Mouse (Mus musculus): ENCODE measurements around the gene Lrrc4. TPM values are rescaled to one million over a fixed set of nuclear protein-coding genes. Genes with fewer than 3 reads are reported as not detected.

Gene Lrrc4
- not detected in 2 replicates for total RNA-seq (2015; ENCODE audit: low replicate concordance)
- not detected in 2 replicates for total RNA-seq (2017; ENCODE audit: low replicate concordance)

GRCm38 (mm10) chr6:28831011-28831853 is at the start of gene Lrrc4:
Gene Lrrc4, minus strand, starts transcription at chr6:28831747.
- no peak for ATAC-seq (replicated peaks; ENCODE audit: low FRiP score, poor library complexity, severe bottlenecking)

- no peak for ATAC-seq (replicated peaks; ENCODE audit: low FRiP score, poor library complexity, severe bottlenecking)
Observed at GRCm38 (mm10) chr6:28880909-28881308, 49.4 kb upstream of the Lrrc4 start.

GRCm38 (mm10) chr6:28879315-28879714 is 47.8 kb upstream of the Lrrc4 start:
- ATAC-seq (replicated peaks; ENCODE audit: low FRiP score, poor library complexity, severe bottlenecking), result no peak

GRCm38 (mm10) chr6:28877945-28878666 is 46.6 kb upstream of the Lrrc4 start:
- no peak for ATAC-seq (replicated peaks; ENCODE audit: low FRiP score, poor library complexity, severe bottlenecking)

- ATAC-seq (replicated peaks; ENCODE audit: low FRiP score, poor library complexity, severe bottlenecking), result no peak
Observed at GRCm38 (mm10) chr6:28876492-28876891, 44.9 kb upstream of the Lrrc4 start.

GRCm38 (mm10) chr6:28875333-28875732 is 43.8 kb upstream of the Lrrc4 start:
- no peak for ATAC-seq (replicated peaks; ENCODE audit: low FRiP score, poor library complexity, severe bottlenecking)

GRCm38 (mm10) chr6:28874759-28875158 is 43.2 kb upstream of the Lrrc4 start:
- no peak for ATAC-seq (replicated peaks; ENCODE audit: low FRiP score, poor library complexity, severe bottlenecking)

- no peak for ATAC-seq (replicated peaks; ENCODE audit: low FRiP score, poor library complexity, severe bottlenecking)
Observed at GRCm38 (mm10) chr6:28874053-28874452, 42.5 kb upstream of the Lrrc4 start.

- ATAC-seq (replicated peaks; ENCODE audit: low FRiP score, poor library complexity, severe bottlenecking), result no peak
Observed at GRCm38 (mm10) chr6:28872421-28872795, 40.9 kb upstream of the Lrrc4 start.

GRCm38 (mm10) chr6:28871725-28872420 is 40.3 kb upstream of the Lrrc4 start:
- no peak for ATAC-seq (replicated peaks; ENCODE audit: low FRiP score, poor library complexity, severe bottlenecking)

- no peak for ATAC-seq (replicated peaks; ENCODE audit: low FRiP score, poor library complexity, severe bottlenecking)
Observed at GRCm38 (mm10) chr6:28867516-28868251, 36.1 kb upstream of the Lrrc4 start.

- no peak for ATAC-seq (replicated peaks; ENCODE audit: low FRiP score, poor library complexity, severe bottlenecking)
Observed at GRCm38 (mm10) chr6:28866206-28866605, 34.7 kb upstream of the Lrrc4 start.

- ATAC-seq (replicated peaks; ENCODE audit: low FRiP score, poor library complexity, severe bottlenecking), result no peak
Observed at GRCm38 (mm10) chr6:28865112-28865511, 33.6 kb upstream of the Lrrc4 start.

- ATAC-seq (replicated peaks; ENCODE audit: low FRiP score, poor library complexity, severe bottlenecking), result no peak
Observed at GRCm38 (mm10) chr6:28864684-28865083, 33.1 kb upstream of the Lrrc4 start.

GRCm38 (mm10) chr6:28862304-28862703 is 30.8 kb upstream of the Lrrc4 start:
- no peak for ATAC-seq (replicated peaks; ENCODE audit: low FRiP score, poor library complexity, severe bottlenecking)

GRCm38 (mm10) chr6:28860922-28861321 is 29.4 kb upstream of the Lrrc4 start:
- no peak for ATAC-seq (replicated peaks; ENCODE audit: low FRiP score, poor library complexity, severe bottlenecking)

- ATAC-seq (replicated peaks; ENCODE audit: low FRiP score, poor library complexity, severe bottlenecking), result no peak
Observed at GRCm38 (mm10) chr6:28860450-28860849, 28.9 kb upstream of the Lrrc4 start.

GRCm38 (mm10) chr6:28859094-28859493 is 27.5 kb upstream of the Lrrc4 start:
- no peak for ATAC-seq (replicated peaks; ENCODE audit: low FRiP score, poor library complexity, severe bottlenecking)

GRCm38 (mm10) chr6:28857198-28858180 is 25.9 kb upstream of the Lrrc4 start:
- no peak for ATAC-seq (replicated peaks; ENCODE audit: low FRiP score, poor library complexity, severe bottlenecking)

Measured in erythroblast, adult 5-6 weeks (primary cell).